Mouse (Mus musculus): ENCODE measurements around the gene Plekha6.

DNA sequence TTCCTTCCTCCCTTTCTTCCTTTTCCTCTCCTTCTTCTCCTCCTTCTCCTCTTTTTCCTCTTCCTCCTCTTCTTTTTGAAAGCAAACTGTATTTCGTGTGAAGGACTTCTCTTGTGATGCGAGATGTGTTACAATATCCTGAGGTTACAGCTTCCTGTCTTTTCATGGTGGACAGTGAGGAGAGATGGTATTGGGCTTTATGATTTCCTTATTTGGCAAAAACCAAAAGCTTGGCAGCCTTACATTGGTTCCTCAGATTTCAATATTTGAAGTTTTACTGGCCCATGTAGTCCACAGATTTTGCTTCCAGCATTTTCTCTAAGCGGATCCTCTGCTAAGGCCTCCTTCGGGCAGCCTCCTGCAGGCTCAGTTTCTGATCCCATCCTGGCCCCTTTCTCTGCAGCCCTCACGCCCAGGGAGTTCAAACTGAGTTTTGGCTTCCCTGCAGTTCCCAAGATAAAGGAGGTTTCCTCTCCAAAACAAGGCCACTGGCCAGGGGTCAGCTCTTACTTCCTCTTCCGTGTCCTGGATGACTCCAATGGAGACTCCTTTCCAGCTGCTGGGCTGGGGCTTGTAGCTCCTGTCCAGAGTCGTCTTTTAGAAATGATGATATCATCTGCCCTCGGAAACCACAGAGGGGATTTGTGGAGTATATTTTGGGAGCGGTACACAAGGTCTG, 64.9 kb downstream of the Plekha6 start:
- TF ChIP-seq EP300 (IDR thresholded peaks at IDR 0.05), result no peak
- TF ChIP-seq CTCF (IDR thresholded peaks at IDR 0.05), result no peak

All from lung, postnatal 0 days (tissue).